Mouse (Mus musculus): ENCODE data around the gene Kif21b. TPM values are rescaled to one million over a fixed set of nuclear protein-coding genes. Genes with fewer than 3 reads are reported as not detected.

The Kif21b gene
- total and polyA plus RNA-seq, 2 experiments = 0.74 to 1.5 TPM

GRCm38 (mm10) chr1:136156304-136156703, 25.1 kb downstream of the Kif21b start:
- TF ChIP-seq CTCF (IDR thresholded peaks at IDR 0.05; ENCODE audit: low read depth, low read length) = no peak
- TF ChIP-seq POLR2A (IDR thresholded peaks at IDR 0.05; ENCODE audit: extremely low read depth, insufficient read depth, low read length) = no peak

GRCm38 (mm10) chr1:136156951-136157350, 25.8 kb downstream of the Kif21b start:
- H3K4me3 ChIP-seq (ENCODE audit: insufficient read depth, low read depth, low read length) = no peak overlapping the region
- TF ChIP-seq POLR2A (IDR thresholded peaks at IDR 0.05; ENCODE audit: extremely low read depth, insufficient read depth, low read length) (no peak), CTCF (IDR thresholded peaks at IDR 0.05; ENCODE audit: low read depth, low read length) (no peak)
- WGBS = 69% methylated on average over 4 of the region's 4 CpGs
- no peaks in the 10 kb centered on the region for H3K27me3 ChIP-seq (ENCODE audit: control insufficient read depth, insufficient read depth, low read length)
- no peak for DNase-seq (ENCODE audit: extremely low read depth, low read depth, low spot score)
- H3K36me3 ChIP-seq (ENCODE audit: control insufficient read depth, insufficient read depth, low read length) = no peaks in the 10 kb centered on the region
- H3K9ac ChIP-seq (ENCODE audit: low read depth, low read length) = no peak overlapping the region
- no peaks in the 10 kb centered on the region for H3K4me1 ChIP-seq (ENCODE audit: control insufficient read depth, insufficient read depth, low read length)
- no peak overlapping the region for H3K27ac ChIP-seq (replicated peaks; ENCODE audit: insufficient read depth, low read depth, low read length)
- no peaks in the 10 kb centered on the region for H3K79me2 ChIP-seq (ENCODE audit: control insufficient read depth, insufficient read depth, low read length)

More at GRCm38 (mm10) chr1:136156304-136156703, 25.1 kb downstream of the Kif21b start:
- Histone ChIP-seq H3K36me3 (ENCODE audit: control insufficient read depth, insufficient read depth, low read length) (no peaks in the 10 kb centered on the region), H3K4me3 (ENCODE audit: insufficient read depth, low read depth, low read length) (no peak overlapping the region), H3K9ac (ENCODE audit: low read depth, low read length) (no peak overlapping the region), H3K79me2 (ENCODE audit: control insufficient read depth, insufficient read depth, low read length) (no peaks in the 10 kb centered on the region), H3K4me1 (ENCODE audit: control insufficient read depth, insufficient read depth, low read length) (no peaks in the 10 kb centered on the region), H3K27ac (replicated peaks; ENCODE audit: insufficient read depth, low read depth, low read length) (no peak overlapping the region), H3K27me3 (ENCODE audit: control insufficient read depth, insufficient read depth, low read length) (no peaks in the 10 kb centered on the region)
- no peak for DNase-seq (ENCODE audit: extremely low read depth, low read depth, low spot score)
- 94% methylated on average over 4 of the region's 4 CpGs for WGBS

- Histone ChIP-seq H3K27me3 (ENCODE audit: control insufficient read depth, insufficient read depth, low read length) (no peaks in the 10 kb centered on the region), H3K4me1 (ENCODE audit: control insufficient read depth, insufficient read depth, low read length) (no peaks in the 10 kb centered on the region), H3K79me2 (ENCODE audit: control insufficient read depth, insufficient read depth, low read length) (no peaks in the 10 kb centered on the region), H3K9ac (ENCODE audit: low read depth, low read length) (no peak overlapping the region), H3K36me3 (ENCODE audit: control insufficient read depth, insufficient read depth, low read length) (no peaks in the 10 kb centered on the region), H3K4me3 (ENCODE audit: insufficient read depth, low read depth, low read length) (no peak overlapping the region), H3K27ac (replicated peaks; ENCODE audit: insufficient read depth, low read depth, low read length) (no peak overlapping the region)
- 50% methylated on average over 12 of the region's 12 CpGs for WGBS
- no peak for TF ChIP-seq CTCF (IDR thresholded peaks at IDR 0.05; ENCODE audit: low read depth, low read length)
- TF ChIP-seq POLR2A (IDR thresholded peaks at IDR 0.05; ENCODE audit: extremely low read depth, insufficient read depth, low read length) = no peak
- DNase-seq (ENCODE audit: extremely low read depth, low read depth, low spot score) = no peak
Observed at GRCm38 (mm10) chr1:136159830-136160229, 28.6 kb downstream of the Kif21b start.

GRCm38 (mm10) chr1:136160297-136160696, 29.1 kb downstream of the Kif21b start:
- no peaks in the 10 kb centered on the region for H3K27me3 ChIP-seq (ENCODE audit: control insufficient read depth, insufficient read depth, low read length)
- H3K27ac ChIP-seq (replicated peaks; ENCODE audit: insufficient read depth, low read depth, low read length) = no peak overlapping the region
- no peaks in the 10 kb centered on the region for H3K4me1 ChIP-seq (ENCODE audit: control insufficient read depth, insufficient read depth, low read length)
- no peak overlapping the region for H3K9ac ChIP-seq (ENCODE audit: low read depth, low read length)
- DNase-seq (ENCODE audit: extremely low read depth, low read depth, low spot score) = no peak
- whole genome bisulfite sequencing = 91% methylated on average over 12 of the region's 12 CpGs
- no peaks in the 10 kb centered on the region for H3K79me2 ChIP-seq (ENCODE audit: control insufficient read depth, insufficient read depth, low read length)
- no peak overlapping the region for H3K4me3 ChIP-seq (ENCODE audit: insufficient read depth, low read depth, low read length)
- no peak for TF ChIP-seq CTCF (IDR thresholded peaks at IDR 0.05; ENCODE audit: low read depth, low read length)
- TF ChIP-seq POLR2A (IDR thresholded peaks at IDR 0.05; ENCODE audit: extremely low read depth, insufficient read depth, low read length) = no peak
- no peaks in the 10 kb centered on the region for H3K36me3 ChIP-seq (ENCODE audit: control insufficient read depth, insufficient read depth, low read length)

- TF ChIP-seq POLR2A (IDR thresholded peaks at IDR 0.05; ENCODE audit: extremely low read depth, insufficient read depth, low read length) (no peak), CTCF (IDR thresholded peaks at IDR 0.05; ENCODE audit: low read depth, low read length) (no peak)
- Histone ChIP-seq H3K79me2 (ENCODE audit: control insufficient read depth, insufficient read depth, low read length) (no peaks in the 10 kb centered on the region), H3K4me3 (ENCODE audit: insufficient read depth, low read depth, low read length) (no peak overlapping the region), H3K4me1 (ENCODE audit: control insufficient read depth, insufficient read depth, low read length) (no peaks in the 10 kb centered on the region), H3K27ac (replicated peaks; ENCODE audit: insufficient read depth, low read depth, low read length) (no peak overlapping the region), H3K36me3 (ENCODE audit: control insufficient read depth, insufficient read depth, low read length) (no peaks in the 10 kb centered on the region), H3K9ac (ENCODE audit: low read depth, low read length) (no peak overlapping the region), H3K27me3 (ENCODE audit: control insufficient read depth, insufficient read depth, low read length) (no peaks in the 10 kb centered on the region)
- DNase-seq (ENCODE audit: extremely low read depth, low read depth, low spot score) = no peak
- WGBS = 86% methylated on average over 6 of the region's 6 CpGs
Observed at GRCm38 (mm10) chr1:136160930-136161329, 29.7 kb downstream of the Kif21b start.

- Histone ChIP-seq H3K9ac (ENCODE audit: low read depth, low read length) (no peak overlapping the region), H3K27me3 (ENCODE audit: control insufficient read depth, insufficient read depth, low read length) (no peaks in the 10 kb centered on the region), H3K36me3 (ENCODE audit: control insufficient read depth, insufficient read depth, low read length) (no peaks in the 10 kb centered on the region), H3K4me3 (ENCODE audit: insufficient read depth, low read depth, low read length) (no peak overlapping the region), H3K27ac (replicated peaks; ENCODE audit: insufficient read depth, low read depth, low read length) (no peak overlapping the region), H3K79me2 (ENCODE audit: control insufficient read depth, insufficient read depth, low read length) (no peaks in the 10 kb centered on the region), H3K4me1 (ENCODE audit: control insufficient read depth, insufficient read depth, low read length) (no peaks in the 10 kb centered on the region)
- DNase-seq (ENCODE audit: extremely low read depth, low read depth, low spot score) = no peak
- no peak for TF ChIP-seq CTCF (IDR thresholded peaks at IDR 0.05; ENCODE audit: low read depth, low read length)
- TF ChIP-seq POLR2A (IDR thresholded peaks at IDR 0.05; ENCODE audit: extremely low read depth, insufficient read depth, low read length) = no peak
- WGBS = 88% methylated on average over 7 of the region's 7 CpGs
Observed at GRCm38 (mm10) chr1:136161333-136161921, 30.2 kb downstream of the Kif21b start.

Measured in liver, adult 2 months (tissue).